Mouse (Mus musculus): ENCODE results near the gene Phf11c.
"Not testable (repeated sequence)": the region's sequence is repeated elsewhere in the genome, so short reads cannot be mapped to it uniquely, and the experiment has no call there.

GRCm38 (mm10) chr14:59341189-59341588, 54.0 kb downstream of the Phf11c start, which contains the start of gene Phf11b:
- not testable (repeated sequence) for TF ChIP-seq CTCF (IDR thresholded peaks at IDR 0.05 in 2 of 3, conservative IDR thresholded peaks at IDR 0.05 in 1 of 3; ENCODE audit: control insufficient read depth in 1 of 3, insufficient read depth in 1 of 3, low read depth in 2 of 3, low read length in 3 of 3, poor library complexity in 1 of 3, severe bottlenecking in 1 of 3); MEF2A (IDR thresholded peaks at IDR 0.05; ENCODE audit: extremely low read depth, insufficient replicate concordance, low read depth, low read length, poor library complexity, severe bottlenecking); RCOR1 (IDR thresholded peaks at IDR 0.05; ENCODE audit: low read depth, low read length); POLR2A (IDR thresholded peaks at IDR 0.05; ENCODE audit: control insufficient read depth in 1 of 2, insufficient read depth in 1 of 2, low read depth in 1 of 2, low read length in 2 of 2, poor library complexity in 1 of 2); GATA1 (IDR thresholded peaks at IDR 0.05; ENCODE audit: low read depth, low read length); MAZ (IDR thresholded peaks at IDR 0.05; ENCODE audit: low read depth, low read length); TAL1 (IDR thresholded peaks at IDR 0.05; ENCODE audit: low read length); NRF1 (IDR thresholded peaks at IDR 0.05; ENCODE audit: insufficient read depth, low read depth, low read length, poor library complexity, severe bottlenecking); ZC3H11A (IDR thresholded peaks at IDR 0.05; ENCODE audit: low read depth, low read length); CHD1 (IDR thresholded peaks at IDR 0.05; ENCODE audit: low read depth, low read length); MAFK (IDR thresholded peaks at IDR 0.05; ENCODE audit: borderline replicate concordance, low read depth, low read length); UBTF (IDR thresholded peaks at IDR 0.05; ENCODE audit: borderline replicate concordance, insufficient read depth, low read depth, low read length); E2F4 (IDR thresholded peaks at IDR 0.05; ENCODE audit: borderline replicate concordance, low read depth, low read length); EP300 (IDR thresholded peaks at IDR 0.05; ENCODE audit: low read depth in 1 of 2, low read length in 2 of 2)
